Mouse (Mus musculus) limb, embryonic 10.5 days (tissue): ENCODE data around the gene Pgrmc2. TPM values are rescaled to one million over a fixed set of nuclear protein-coding genes. Genes with fewer than 3 reads are reported as not detected.

Source experiments
- DNase-seq: peaks from one replicate; pipeline ENCODE4 v3.0.0-alpha.2; 2017; ENCODE audit warnings: low spot score
- H3K27ac ChIP-seq: fragments of 300-500 bp; sonication (generic); 2 replicates; pipeline ENCODE4 v1.5.1; 2016; ENCODE audit warnings: mild to moderate bottlenecking
- H3K27me3 ChIP-seq: fragments of 300-500 bp; sonication (generic); 2 replicates; pipeline ENCODE4 v1.6.1; 2016; ENCODE audit warnings: low read depth, mild to moderate bottlenecking; ENCODE audit not compliant: poor library complexity, severe bottlenecking
- H3K36me3 ChIP-seq: fragments of 300-500 bp; sonication (generic); 2 replicates; pipeline ENCODE4 v1.6.1; 2016; ENCODE audit warnings: mild to moderate bottlenecking, moderate library complexity
- H3K4me1 ChIP-seq: fragments of 300-500 bp; sonication (generic); 2 replicates; pipeline ENCODE4 v1.6.1; 2016
- H3K4me3 ChIP-seq: fragments of 300-500 bp; sonication (generic); 2 replicates; pipeline ENCODE4 v1.5.1; 2016; ENCODE audit warnings: mild to moderate bottlenecking, moderate library complexity
- H3K9me3 ChIP-seq: fragments of 300-500 bp; sonication (generic); replicated peaks from 2 replicates; pipeline ENCODE4 v1.6.1; 2016; ENCODE audit warnings: mild to moderate bottlenecking
- WGBS: fragments of 180-500 bp; shearing (Covaris S2); methylation state at CpG from one replicate; pipeline ENCODE4 v1.1.7; 2016; 5-methylcytosine and 5-hydroxymethylcytosine counted together
- polyA plus RNA-seq: library from polyadenylated mRNA; unstranded; fragments of >200 nt; fragmentation: Nextera tagmentation; extraction: Ambion mirVana; gene quantifications from 2 replicates; pipeline ENCODE4 v1.2.1, GENCODE M21; 2016

Gene Pgrmc2
- polyA plus RNA-seq, 1 experiment from 2014 or later = 38.1 TPM

GRCm38 (mm10) chr3:41020687-41021086 lies 62.2 kb downstream of the Pgrmc2 start:
- H3K9me3 ChIP-seq = no peaks in the 10 kb centered on the region
- H3K4me1 ChIP-seq = no peaks in the 10 kb centered on the region
- WGBS = 94% methylated on average over 7 of the region's 7 CpGs
- no peaks in the 10 kb centered on the region for H3K36me3 ChIP-seq
- no peaks in the 10 kb centered on the region for H3K27me3 ChIP-seq
- no peak overlapping the region for H3K4me3 ChIP-seq
- DNase-seq = no peak
- no peak overlapping the region for H3K27ac ChIP-seq

- Histone ChIP-seq H3K27ac (no peak overlapping the region), H3K9me3 (no peaks in the 10 kb centered on the region), H3K4me3 (no peak overlapping the region), H3K27me3 (no peaks in the 10 kb centered on the region), H3K4me1 (no peaks in the 10 kb centered on the region), H3K36me3 (no peaks in the 10 kb centered on the region)
- WGBS = 87% methylated on average over 3 of the region's 3 CpGs
- DNase-seq = no peak
Observed at GRCm38 (mm10) chr3:41018022-41018608, 64.7 kb downstream of the Pgrmc2 start.

Other genes with a start within 250 kb of the Pgrmc2 start
- gene Mfsd8, start 236.2 kb downstream of the Pgrmc2 start, polyA plus RNA-seq = 4.0 and 5.6 TPM in 2 replicates
- 3.2 and 6.0 TPM in 2 replicates for gene Abhd18, start 236.1 kb downstream of the Pgrmc2 start, polyA plus RNA-seq
- gene 1700034I23Rik, start 180.5 kb downstream of the Pgrmc2 start, polyA plus RNA-seq = 0.13 TPM in 1 of 2 replicates, not detected in the other
- 0.78 and 1.3 TPM in 2 replicates for gene Larp1b, start 133.2 kb downstream of the Pgrmc2 start, polyA plus RNA-seq